13 mouse cellular contexts compared by ENCODE assay signal in genomic region chr11:114667236-114667931, GRCm38 (mm10). TPM values are rescaled to one million over a fixed set of nuclear protein-coding genes. Genes with fewer than 3 reads are reported as not detected.
DNase-seq lines count a peak whose midpoint lies in the region; ATAC-seq and TF ChIP-seq lines count a peak whose summit lies in the region.
"Had no signal": no experiment of that assay in that cellular context is flagged by ENCODE, and none has a peak within 500 bp of the region (broad histone marks: within the 10 kb centered on the region; RNA-seq: fewer than 3 reads in every experiment).

No protein-coding gene starts in this region.

- H3K9me3 ChIP-seq in liver, embryonic 11.5 days (ENCODE audit: control insufficient read depth, low read length), result no peaks in the 10 kb centered on the region
- H3K9me3 ChIP-seq in CH12.LX (replicated peaks; ENCODE audit: low read length), result no peaks in the 10 kb centered on the region
- no peaks in the 10 kb centered on the region for H3K9me3 ChIP-seq in liver, embryonic 13.5 days (replicated peaks)
- H3K9me3 ChIP-seq: forebrain, embryonic 10.5 days; heart, embryonic 12.5 days; hindbrain, embryonic 13.5 days; limb, embryonic 15.5 days; midbrain, embryonic 12.5 days had no signal

- 36% methylated on average over 17 of the region's 18 CpGs for WGBS in liver, embryonic 11.5 days
- 22% methylated on average over 17 of the region's 18 CpGs for WGBS in liver, embryonic 13.5 days (ENCODE audit: insufficient replicate concordance)

- H3K79me2 ChIP-seq in CH12.LX (replicated peaks; ENCODE audit: control insufficient read depth, extremely low read depth, insufficient read depth, poor library complexity, severe bottlenecking), result peaks cover 32% of the 10 kb centered on the region

- TF ChIP-seq CTCF in CH12.LX (conservative IDR thresholded peaks at IDR 0.05 in 1 of 2, IDR thresholded peaks at IDR 0.05 in 1 of 2; ENCODE audit: low read depth in 2 of 2, low read length in 2 of 2), result no peak

- no peak overlapping the region for H3K9ac ChIP-seq in liver, embryonic 11.5 days (ENCODE audit: low read depth, low read length)
- no peak overlapping the region for H3K9ac ChIP-seq in CH12.LX (ENCODE audit: insufficient read depth, low read depth)
- no peak overlapping the region for H3K9ac ChIP-seq in liver, embryonic 13.5 days
- H3K9ac ChIP-seq: heart, embryonic 12.5 days; hindbrain, embryonic 13.5 days; limb, embryonic 15.5 days; midbrain, embryonic 12.5 days had no signal

- no peak for TF ChIP-seq POLR2A in CH12.LX (IDR thresholded peaks at IDR 0.05; ENCODE audit: low read depth, low read length)

- DNase-seq in liver, embryonic 11.5 days (ENCODE audit: low spot score), result no peak
- DNase-seq in liver (no peak), 416B (ENCODE audit: low read depth) (peak; percentile 41), CH12.LX (ENCODE audit: extremely low read depth) (no peak)
- no peak for DNase-seq in liver, embryonic 13.5 days
- DNase-seq in right cerebral cortex, adult 2 months (ENCODE audit: low spot score in 2 of 2), result no peak
- DNase-seq in right cerebral cortex, postnatal 14 days, result no peak

- ATAC-seq in liver, embryonic 11.5 days (replicated peaks; ENCODE audit: low FRiP score), result no peak; the same call in 1 of the 2 replicates
- no peak for ATAC-seq in liver, embryonic 13.5 days (ENCODE audit: low read depth)

- TF ChIP-seq RAD21 in CH12.LX (IDR thresholded peaks at IDR 0.05; ENCODE audit: low read depth, low read length), result no peak

- H3K27ac ChIP-seq in liver, embryonic 11.5 days (ENCODE audit: low read depth, low read length), result no peak overlapping the region
- no peak overlapping the region for H3K27ac ChIP-seq in CH12.LX (ENCODE audit: insufficient read depth, low read depth)
- H3K27ac ChIP-seq in liver, embryonic 13.5 days, result no peak overlapping the region
- H3K27ac ChIP-seq: forebrain, embryonic 10.5 days; hindbrain, embryonic 13.5 days; limb, embryonic 15.5 days; midbrain, embryonic 12.5 days had no signal

- H3K4me1 ChIP-seq in liver, embryonic 11.5 days (replicated peaks; ENCODE audit: control insufficient read depth, insufficient read depth, low read length), result peaks cover 24% of the 10 kb centered on the region
- peaks cover 9 to 32% of the 10 kb centered on the region in 2 experiments for H3K4me1 ChIP-seq in CH12.LX (ENCODE audit: control insufficient read depth in 1 of 2, insufficient read depth in 2 of 2)
- peaks cover 38% of the 10 kb centered on the region for H3K4me1 ChIP-seq in liver, embryonic 13.5 days (replicated peaks)

- dilution Hi-C loops in CH12.LX (cut with MboI; ENCODE audit: extremely low pct_ligation_motif_present, extremely low pct_unique_long_range_greater_than_20kb, low sequenced_read_pairs), result no loop called here

- H3K4me2 ChIP-seq in liver, embryonic 11.5 days, result peak overlapping the region; percentile 17; the same call in 1 of the 2 replicates
- H3K4me2 ChIP-seq in CH12.LX (ENCODE audit: insufficient read depth, low read depth, poor library complexity, severe bottlenecking), result no peak overlapping the region
- peak overlapping the region; percentile 23; the same call in 1 of the 2 replicates for H3K4me2 ChIP-seq in liver, embryonic 13.5 days
- H3K4me2 ChIP-seq: heart, embryonic 12.5 days; hindbrain, embryonic 13.5 days; limb, embryonic 15.5 days; midbrain, embryonic 12.5 days had no signal

- peaks cover 4% of the 10 kb centered on the region; the same call in 1 of the 2 replicates for H3K27me3 ChIP-seq in liver, embryonic 11.5 days (replicated peaks; ENCODE audit: control insufficient read depth, insufficient read depth, low read length)
- peaks cover 39% of the 10 kb centered on the region for H3K27me3 ChIP-seq in CH12.LX (replicated peaks)
- H3K27me3 ChIP-seq in liver, embryonic 13.5 days, result peaks cover 5% of the 10 kb centered on the region; the same call in 1 of the 2 replicates

- peaks cover 21% of the 10 kb centered on the region for H3K36me3 ChIP-seq in liver, embryonic 11.5 days (ENCODE audit: control insufficient read depth, insufficient read depth, low read length)
- H3K36me3 ChIP-seq in CH12.LX (replicated peaks in 1 of 2; ENCODE audit: control insufficient read depth in 1 of 2, insufficient read depth in 1 of 2, low read length in 1 of 2), result peaks cover 28 to 33% of the 10 kb centered on the region in 2 experiments
- peaks cover 29% of the 10 kb centered on the region for H3K36me3 ChIP-seq in liver, embryonic 13.5 days

- no peak overlapping the region for H3K4me3 ChIP-seq in liver, embryonic 11.5 days (ENCODE audit: low read depth, low read length)
- no peak overlapping the region for H3K4me3 ChIP-seq in CH12.LX (replicated peaks in 1 of 3; ENCODE audit: low read depth in 2 of 3, low read length in 2 of 3, poor library complexity in 1 of 3)
- H3K4me3 ChIP-seq in liver, embryonic 13.5 days (replicated peaks), result no peak overlapping the region
- H3K4me3 ChIP-seq: heart, embryonic 12.5 days; hindbrain, embryonic 13.5 days; midbrain, embryonic 12.5 days had no signal

- TF ChIP-seq EP300 in CH12.LX (IDR thresholded peaks at IDR 0.05; ENCODE audit: low read length), result no peak

- in situ Hi-C loops in CH12.LX (cut with MboI; ENCODE audit: low pct_ligation_motif_present, low pct_unique_long_range_greater_than_20kb, low sequenced_read_pairs), result loop anchor here (25.0 kb wide), 1 partner anchor 955 kb away; the partner anchor contains the start of gene Cpsf4l

TF ChIP-seq in CH12.LX, 34 proteins besides CTCF, POLR2A, EP300 and RAD21:
- TF ChIP-seq ZC3H11A (IDR thresholded peaks at IDR 0.05; ENCODE audit: low read depth, low read length) (no peak), SMC3 (IDR thresholded peaks at IDR 0.05; ENCODE audit: low read depth, low read length) (no peak), RCOR1 (conservative IDR thresholded peaks at IDR 0.05; ENCODE audit: low read depth, low read length) (no peak), ELF1 (IDR thresholded peaks at IDR 0.05; ENCODE audit: low read depth, low read length) (no peak), ZNF384 (IDR thresholded peaks at IDR 0.05; ENCODE audit: low read depth, low read length) (peak; percentile 78)
TF ChIP-seq in CH12.LX: peak in this region for 1.

RNA-seq across cellular contexts. Expression of gene Rpl38, which starts 0.9 kb away (rescaled TPM):
- polyA plus RNA-seq in liver, embryonic 11.5 days (2014; fragmentation: Nextera tagmentation; extraction: Ambion mirVana), result 1,440 and 1,641 TPM in 2 replicates
- 5,484 and 5,556 TPM in 2 replicates for total RNA-seq in CH12.LX (2012; rRNA removed)
- 3,381 and 4,204 TPM in 2 replicates for total RNA-seq in CH12.LX (2014; rRNA removed)
- 1,021 and 1,435 TPM in 2 replicates for polyA plus RNA-seq in CH12.LX (2012; ENCODE audit: insufficient read length, low read depth)
- polyA plus RNA-seq in liver, embryonic 13.5 days (2015; fragmentation: Nextera tagmentation; extraction: Ambion mirVana), result 1,120 and 1,164 TPM in 2 replicates

RNA-seq across cellular contexts. Expression of gene Ttyh2, which starts 7.8 kb away (rescaled TPM):
- 7.1 and 7.4 TPM in 2 replicates for polyA plus RNA-seq in liver, embryonic 11.5 days (2014; fragmentation: Nextera tagmentation; extraction: Ambion mirVana)
- total RNA-seq in CH12.LX (2012; rRNA removed) (1.4 TPM in 2 replicates), CH12.LX (2014; rRNA removed) (0.82 and 1.2 TPM in 2 replicates)
- polyA plus RNA-seq in CH12.LX (2012; ENCODE audit: insufficient read length, low read depth), result 2.4 TPM in 2 replicates
- polyA plus RNA-seq in liver, embryonic 13.5 days (2015; fragmentation: Nextera tagmentation; extraction: Ambion mirVana), result 5.9 and 7.1 TPM in 2 replicates

RNA-seq across cellular contexts. Expression of gene Dnaic2, which starts 59.8 kb away (rescaled TPM):
- polyA plus RNA-seq in liver, embryonic 11.5 days (2014; fragmentation: Nextera tagmentation; extraction: Ambion mirVana), result not detected in 2 replicates
- total RNA-seq in CH12.LX (2012; rRNA removed) (0.17 and 0.59 TPM in 2 replicates), CH12.LX (2014; rRNA removed) (0.93 and 1.2 TPM in 2 replicates)
- 0.45 and 0.83 TPM in 2 replicates for polyA plus RNA-seq in CH12.LX (2012; ENCODE audit: insufficient read length, low read depth)
- polyA plus RNA-seq in liver, embryonic 13.5 days (2015; fragmentation: Nextera tagmentation; extraction: Ambion mirVana), result 0.06 TPM in 1 of 2 replicates, not detected in the other
- total RNA-seq: gastrocnemius, adult 8-10 months had no signal
